Mouse (Mus musculus) MEL (cell line): ENCODE results near the gene Btn2a2. TPM values are rescaled to one million over a fixed set of nuclear protein-coding genes. Genes with fewer than 3 reads are reported as not detected.

Experiments
- DNase-seq: peaks from one replicate; pipeline ENCODE4 v3.0.0; 2011; ENCODE audit warnings: low read depth, low spot score
- H3K27ac ChIP-seq: 2 replicates; pipeline ENCODE4 v1.5.1; 2012; ENCODE audit warnings: low read depth, mild to moderate bottlenecking, control low read depth, low read length, moderate library complexity; ENCODE audit not compliant: control insufficient read depth
- H3K27me3 ChIP-seq, 2 experiments: fragments of 150-350 bp in 1 of 2; sonication (generic) in 1 of 2; 2 replicates each; pipeline ENCODE4 v1.6.1; 2012; ENCODE audit warnings: low read length in 2 of 2, mild to moderate bottlenecking in 2 of 2, improper control_type of control experiment in 1 of 2, moderate library complexity in 1 of 2; ENCODE audit not compliant: insufficient read depth in 2 of 2, control insufficient read depth in 1 of 2
- H3K36me3 ChIP-seq, 2 experiments: 2 replicates each; pipeline ENCODE4 v1.6.1; 2012 to 2014; ENCODE audit warnings: low read length in 2 of 2, improper control_type of control experiment in 1 of 2, inconsistent platforms in 1 of 2, mild to moderate bottlenecking in 1 of 2; ENCODE audit not compliant: insufficient read depth in 2 of 2, control insufficient read depth in 1 of 2
- H3K4me1 ChIP-seq, 2 experiments: fragments of 150-350 bp in 1 of 2; sonication (generic) in 1 of 2; 2 replicates each; pipeline ENCODE4 v1.6.1; 2012; ENCODE audit warnings: low read length in 2 of 2, improper control_type of control experiment in 1 of 2, mild to moderate bottlenecking in 1 of 2; ENCODE audit not compliant: insufficient read depth in 2 of 2, control insufficient read depth in 1 of 2
- H3K4me3 ChIP-seq, 2 experiments: fragments of 150-350 bp in 1 of 2; sonication (generic) in 1 of 2; 2 replicates each; pipeline ENCODE4 v1.5.1; 2012; ENCODE audit warnings: low read depth in 2 of 2, low read length in 2 of 2, mild to moderate bottlenecking in 2 of 2, moderate library complexity in 2 of 2, control low read depth in 1 of 2, improper control_type of control experiment in 1 of 2; ENCODE audit not compliant: control insufficient read depth in 1 of 2, insufficient read depth in 1 of 2
- H3K79me2 ChIP-seq: 2 replicates; pipeline ENCODE4 v1.6.1; 2012; ENCODE audit warnings: mild to moderate bottlenecking, low read length, moderate library complexity; ENCODE audit not compliant: control insufficient read depth, poor library complexity, insufficient read depth
- H3K9ac ChIP-seq: 2 replicates; pipeline ENCODE4 v1.6.1; 2012; ENCODE audit warnings: low read depth, mild to moderate bottlenecking, control low read depth, low read length, moderate library complexity; ENCODE audit not compliant: control insufficient read depth, poor library complexity, severe bottlenecking
- H3K9me3 ChIP-seq: fragments of 150-350 bp; sonication (generic); replicated peaks from 2 replicates; pipeline ENCODE4 v1.6.1; 2012; ENCODE audit warnings: mild to moderate bottlenecking, low read length, improper control_type of control experiment, moderate library complexity; ENCODE audit not compliant: insufficient read depth
- CTCF ChIP-seq, 3 experiments: IDR thresholded peaks in 2 of 3; conservative IDR thresholded peaks in 1 of 3; 2 replicates each; pipeline ENCODE4 v1.5.1; 2011 to 2012; ENCODE audit warnings: low read length in 3 of 3, low read depth in 2 of 3, mild to moderate bottlenecking in 2 of 3, improper control_type of control experiment in 1 of 3, inconsistent platforms in 1 of 3, mixed read lengths in 1 of 3, moderate library complexity in 1 of 3; ENCODE audit not compliant: control insufficient read depth in 1 of 3, insufficient read depth in 1 of 3, poor library complexity in 1 of 3, severe bottlenecking in 1 of 3
- EP300 ChIP-seq, 2 experiments: IDR thresholded peaks; 2 replicates each; pipeline ENCODE4 v1.6.1; 2011; ENCODE audit warnings: improper control_type of control experiment in 2 of 2, low read length in 2 of 2, low read depth in 1 of 2, mild to moderate bottlenecking in 1 of 2
- ETS1 ChIP-seq: IDR thresholded peaks from 2 replicates; pipeline ENCODE4 v1.6.1; 2012; ENCODE audit warnings: low read depth, mild to moderate bottlenecking, inconsistent platforms, low read length, improper control_type of control experiment, moderate library complexity
- GATA1 ChIP-seq: IDR thresholded peaks from 2 replicates; pipeline ENCODE4 v1.6.1; 2011; ENCODE audit warnings: low read depth, low read length, improper control_type of control experiment
- MAFK ChIP-seq: IDR thresholded peaks from 2 replicates; pipeline ENCODE4 v1.6.1; 2011; ENCODE audit warnings: low read depth, mild to moderate bottlenecking, low read length, improper control_type of control experiment, borderline replicate concordance
- MAZ ChIP-seq: IDR thresholded peaks from 2 replicates; pipeline ENCODE4 v1.6.1; 2012; ENCODE audit warnings: low read depth, mild to moderate bottlenecking, inconsistent platforms, low read length, improper control_type of control experiment
- NRF1 ChIP-seq: IDR thresholded peaks from 2 replicates; pipeline ENCODE4 v1.6.1; 2014; ENCODE audit warnings: low read depth, mild to moderate bottlenecking, inconsistent platforms, low read length, improper control_type of control experiment, moderate library complexity; ENCODE audit not compliant: poor library complexity, insufficient read depth, severe bottlenecking
- POLR2A ChIP-seq, 2 experiments: IDR thresholded peaks; 2 replicates each; pipeline ENCODE4 v1.6.1; 2011 to 2012; ENCODE audit warnings: low read length in 2 of 2, mild to moderate bottlenecking in 2 of 2, control low read depth in 1 of 2, improper control_type of control experiment in 1 of 2, low read depth in 1 of 2, moderate library complexity in 1 of 2; ENCODE audit not compliant: control insufficient read depth in 1 of 2, insufficient read depth in 1 of 2, poor library complexity in 1 of 2
- POLR2AphosphoS2 ChIP-seq: IDR thresholded peaks from 2 replicates; pipeline ENCODE4 v1.6.1; 2011; ENCODE audit warnings: low read length, improper control_type of control experiment
- SMC3 ChIP-seq: IDR thresholded peaks from 2 replicates; pipeline ENCODE4 v1.6.1; 2011; ENCODE audit warnings: low read depth, low read length, improper control_type of control experiment
- TBP ChIP-seq: IDR thresholded peaks from 2 replicates; pipeline ENCODE4 v1.8.0; 2011; ENCODE audit warnings: low read depth, low read length, improper control_type of control experiment
- USF1 ChIP-seq: IDR thresholded peaks from 2 replicates; pipeline ENCODE4 v1.6.1; 2014; ENCODE audit warnings: low read depth, mild to moderate bottlenecking, inconsistent platforms, low read length, improper control_type of control experiment, moderate library complexity
- ZMIZ1 ChIP-seq: IDR thresholded peaks from 2 replicates; pipeline ENCODE4 v1.6.1; 2012; ENCODE audit warnings: low read depth, mild to moderate bottlenecking, inconsistent platforms, low read length, improper control_type of control experiment, moderate library complexity
- polyA plus RNA-seq, 2 experiments: library from polyadenylated mRNA; stranded (reverse) in 1 of 2; unstranded in 1 of 2; fragments of >175 nt in 1 of 2; fragments of >200 nt in 1 of 2; gene quantifications; 2 replicates each; pipeline versions ENCODE4 v1.2.1 to v1.2.4; 2012; ENCODE audit warnings: low replicate concordance in 2 of 2, low read depth in 1 of 2; ENCODE audit not compliant: insufficient read length in 2 of 2, insufficient read depth in 1 of 2, missing spikeins in 1 of 2
- total RNA-seq: library from RNA; depleted of rRNA; stranded (reverse); fragments of 300-350 nt; gene quantifications from 2 replicates; pipeline ENCODE4 v1.2.3, GENCODE M21; 2012

Gene Btn2a2
- total and polyA plus RNA-seq, 3 experiments: not detected

GRCm38 (mm10) chr13:23430734-23431133 is 57.9 kb downstream of the Btn2a2 start:
- Histone ChIP-seq H3K9me3 (no peaks in the 10 kb centered on the region), H3K36me3 (peaks cover 0 to 4% of the 10 kb centered on the region in 2 experiments; a peak in 1 of 4 replicates), H3K79me2 (no peaks in the 10 kb centered on the region; the same call in 1 of the 2 replicates), H3K27me3 (no peaks in the 10 kb centered on the region), H3K4me3 (peak overlapping the region; percentile 52 to 80), H3K4me1 (no peaks in the 10 kb centered on the region; a peak in 2 of 4 replicates), H3K9ac (peak overlapping the region; percentile 60), H3K27ac (peak overlapping the region; percentile 35)
- TF ChIP-seq TBP (peak; percentile 79), ZMIZ1 (no peak), USF1 (no peak), MAZ (no peak), POLR2A (IDR thresholded peaks at IDR 0.05; ENCODE audit: control insufficient read depth in 1 of 2, insufficient read depth in 1 of 2, low read depth in 1 of 2, low read length in 2 of 2, poor library complexity in 1 of 2) (0 out of 4 replicates have a peak, but pooled peaks of 1 of the 2 experiments have one; percentile 9), CTCF (IDR thresholded peaks at IDR 0.05 in 2 of 3, conservative IDR thresholded peaks at IDR 0.05 in 1 of 3; ENCODE audit: control insufficient read depth in 1 of 3, insufficient read depth in 1 of 3, low read depth in 2 of 3, low read length in 3 of 3, poor library complexity in 1 of 3, severe bottlenecking in 1 of 3) (peak in 2 of 3 experiments; percentile 35 to 45; a peak in 4 of 6 replicates), GATA1 (no peak), ETS1 (no peak), POLR2AphosphoS2 (no peak), SMC3 (no peak), EP300 (IDR thresholded peaks at IDR 0.05; ENCODE audit: low read depth in 1 of 2, low read length in 2 of 2) (no peak), NRF1 (no peak)
- DNase-seq: peak; percentile 90

GRCm38 (mm10) chr13:23429771-23430380 is 58.8 kb downstream of the Btn2a2 start:
- H3K4me1 ChIP-seq: no peaks in the 10 kb centered on the region; a peak in 2 of 4 replicates
- H3K27ac ChIP-seq: no peak overlapping the region
- H3K9me3 ChIP-seq: no peaks in the 10 kb centered on the region
- no peak for TF ChIP-seq MAZ
- no peak for TF ChIP-seq TBP
- 0 out of 2 replicates have a peak, but pooled peaks have one; percentile 16 for TF ChIP-seq GATA1
- TF ChIP-seq MAFK: no peak
- H3K79me2 ChIP-seq: no peaks in the 10 kb centered on the region; the same call in 1 of the 2 replicates
- H3K27me3 ChIP-seq: no peaks in the 10 kb centered on the region
- DNase-seq: peak; percentile 54
- H3K9ac ChIP-seq: peak overlapping the region; percentile 60
- peak overlapping the region; percentile 52 to 80 for H3K4me3 ChIP-seq
- peaks cover 0 to 4% of the 10 kb centered on the region in 2 experiments; a peak in 1 of 4 replicates for H3K36me3 ChIP-seq
